Mouse (Mus musculus) heart, embryonic 16.5 days (tissue): ENCODE data around the gene Prkcz. TPM values are rescaled to one million over a fixed set of nuclear protein-coding genes. Genes with fewer than 3 reads are reported as not detected.
A peak's percentile ranks its signal among the peaks of the same experiment; 100 is the strongest.

ENCODE experiments used
- ATAC-seq: fragments of 200-750 bp; cut with Nextera tagmentation; replicated peaks from 2 replicates; pipeline ENCODE4 v1.8.0; 2017; ENCODE audit warnings: moderate number of reproducible peaks; ENCODE audit not compliant: insufficient read depth, low FRiP score; ENCODE audit errors: extremely low read depth
- H3K27ac ChIP-seq: fragments of 300-500 bp; sonication (generic); 2 replicates; pipeline ENCODE4 v1.5.1; 2014; ENCODE audit warnings: mild to moderate bottlenecking, low read length, control low read depth, moderate library complexity
- H3K27me3 ChIP-seq: fragments of 300-500 bp; sonication (generic); 2 replicates; pipeline ENCODE4 v1.6.1; 2014; ENCODE audit warnings: low read length, mixed read lengths; ENCODE audit not compliant: control insufficient read depth, insufficient read depth
- H3K36me3 ChIP-seq: fragments of 300-500 bp; sonication (generic); 2 replicates; pipeline ENCODE4 v1.6.1; 2014; ENCODE audit not compliant: control insufficient read depth, insufficient read depth
- H3K4me1 ChIP-seq: fragments of 300-500 bp; sonication (generic); 2 replicates; pipeline ENCODE4 v1.6.1; 2014; ENCODE audit warnings: low read length, mixed read lengths; ENCODE audit not compliant: control insufficient read depth, insufficient read depth
- H3K4me2 ChIP-seq: fragments of 300-500 bp; sonication (generic); 2 replicates; pipeline ENCODE4 v1.6.1; 2014; ENCODE audit warnings: low read depth, mild to moderate bottlenecking, control low read depth, low read length
- H3K4me3 ChIP-seq: fragments of 300-500 bp; sonication (generic); 2 replicates; pipeline ENCODE4 v1.5.1; 2014; ENCODE audit warnings: mild to moderate bottlenecking, control low read depth, low read length
- H3K9ac ChIP-seq: fragments of 300-500 bp; sonication (generic); 2 replicates; pipeline ENCODE4 v1.6.1; 2014; ENCODE audit warnings: low read length, control low read depth
- H3K9me3 ChIP-seq: fragments of 300-500 bp; sonication (generic); replicated peaks from 2 replicates; pipeline ENCODE4 v1.6.1; 2016; ENCODE audit warnings: low read length; ENCODE audit not compliant: control insufficient read depth
- WGBS: fragments of 180-500 bp; shearing (Covaris S2); extraction: QIAGEN DNeasy Blood & Tissue Kit; methylation state at CpG from one replicate; pipeline ENCODE4 v1.1.7; 2014; 5-methylcytosine and 5-hydroxymethylcytosine counted together
- polyA plus RNA-seq: library from polyadenylated mRNA; unstranded; fragments of >200 nt; fragmentation: Nextera tagmentation; extraction: Ambion mirVana; gene quantifications from 2 replicates; pipeline ENCODE4 v1.2.1, GENCODE M21; 2015

Prkcz gene
- polyA plus RNA-seq, 1 experiment from 2014 or later: 6.1 TPM

GRCm38 (mm10) chr4:155325773-155326172, 35.4 kb downstream of the Prkcz start:
- no peak for ATAC-seq
- H3K4me2 ChIP-seq: no peak overlapping the region
- no peak overlapping the region for H3K4me3 ChIP-seq
- no peaks in the 10 kb centered on the region for H3K36me3 ChIP-seq
- WGBS: 39% methylated on average over 5 of the region's 5 CpGs
- no peaks in the 10 kb centered on the region for H3K27me3 ChIP-seq
- no peak overlapping the region for H3K27ac ChIP-seq
- H3K4me1 ChIP-seq: no peaks in the 10 kb centered on the region
- no peaks in the 10 kb centered on the region for H3K9me3 ChIP-seq
- H3K9ac ChIP-seq: no peak overlapping the region

- Histone ChIP-seq H3K4me3 (no peak overlapping the region), H3K36me3 (no peaks in the 10 kb centered on the region), H3K9ac (no peak overlapping the region), H3K4me1 (no peaks in the 10 kb centered on the region), H3K27ac (no peak overlapping the region), H3K27me3 (no peaks in the 10 kb centered on the region), H3K9me3 (no peaks in the 10 kb centered on the region), H3K4me2 (no peak overlapping the region)
- ATAC-seq: no peak
- 61% methylated on average over 8 of the region's 8 CpGs for WGBS
These were observed 36.6 kb downstream of the Prkcz start for GRCm38 (mm10) chr4:155324511-155324910.

GRCm38 (mm10) chr4:155323081-155323795, 37.9 kb downstream of the Prkcz start:
- Histone ChIP-seq H3K4me3 (no peak overlapping the region), H3K9ac (no peak overlapping the region), H3K27ac (no peak overlapping the region), H3K36me3 (no peaks in the 10 kb centered on the region), H3K27me3 (no peaks in the 10 kb centered on the region), H3K9me3 (no peaks in the 10 kb centered on the region), H3K4me2 (no peak overlapping the region), H3K4me1 (no peaks in the 10 kb centered on the region)
- ATAC-seq: no peak
- WGBS: 75% methylated on average over 3 of the region's 3 CpGs

DNA sequence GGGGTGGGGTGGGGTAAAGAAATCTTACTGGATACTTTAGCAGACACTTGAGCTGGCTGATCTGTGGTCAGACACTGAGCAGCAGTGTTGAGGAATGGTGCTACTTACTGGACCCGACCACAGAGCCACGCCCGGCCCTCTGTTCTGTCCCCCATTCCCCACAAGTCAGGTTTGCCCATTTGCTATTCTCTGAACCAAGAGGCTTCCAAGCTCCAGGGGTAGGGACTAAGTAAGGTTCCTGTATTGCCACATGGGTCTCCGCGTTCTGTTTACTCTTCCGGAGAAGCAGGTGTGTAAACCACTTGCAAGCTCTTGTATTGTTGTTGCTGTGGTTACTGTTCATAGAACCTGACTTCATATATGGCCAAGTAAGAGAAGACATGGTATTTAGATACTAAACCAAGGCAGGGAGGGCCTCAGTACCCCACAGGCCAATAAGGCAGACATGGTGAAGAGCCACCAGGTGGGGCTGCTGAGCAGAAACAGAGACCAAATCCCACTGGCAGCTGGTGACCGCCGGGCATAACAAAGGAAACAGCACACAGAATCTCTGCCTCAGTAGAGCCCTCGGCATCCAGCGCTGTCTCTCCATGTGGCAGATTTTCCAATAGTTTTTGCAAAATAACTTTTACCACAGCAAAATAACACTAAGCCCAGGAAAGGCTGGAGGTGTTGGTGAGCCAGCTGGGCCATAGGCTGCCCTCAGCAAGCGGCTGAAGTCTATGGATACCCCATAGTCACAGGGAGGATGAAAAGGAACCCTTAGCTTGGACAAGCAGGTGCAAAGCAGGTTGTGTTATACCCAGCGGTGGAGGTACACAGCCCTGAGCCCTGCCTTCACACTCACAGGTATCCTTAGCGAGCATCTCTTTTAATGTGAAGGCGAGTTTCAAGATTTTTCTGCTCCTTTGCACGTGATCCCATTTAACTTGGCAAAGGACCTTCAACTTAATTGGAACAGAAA, 40.6 kb downstream of the Prkcz start:
- WGBS: 53% methylated on average over 15 of the region's 15 CpGs
- H3K9ac ChIP-seq: no peak overlapping the region
- no peak overlapping the region for H3K4me3 ChIP-seq
- ATAC-seq: no peak
- no peaks in the 10 kb centered on the region for H3K4me1 ChIP-seq
- H3K27ac ChIP-seq: no peak overlapping the region
- no peaks in the 10 kb centered on the region; the same call in 1 of the 2 replicates for H3K27me3 ChIP-seq
- no peaks in the 10 kb centered on the region for H3K36me3 ChIP-seq
- H3K4me2 ChIP-seq: no peak overlapping the region
- no peaks in the 10 kb centered on the region for H3K9me3 ChIP-seq

- ATAC-seq: no peak
- no peak overlapping the region for H3K4me3 ChIP-seq
- no peak overlapping the region for H3K27ac ChIP-seq
- H3K9ac ChIP-seq: no peak overlapping the region
- no peaks in the 10 kb centered on the region for H3K4me1 ChIP-seq
- H3K9me3 ChIP-seq: no peaks in the 10 kb centered on the region
- no peak overlapping the region for H3K4me2 ChIP-seq
- WGBS: 24% methylated on average over 2 of the region's 2 CpGs
- H3K27me3 ChIP-seq: no peaks in the 10 kb centered on the region; the same call in 1 of the 2 replicates
- no peaks in the 10 kb centered on the region for H3K36me3 ChIP-seq
These were observed 42.9 kb downstream of the Prkcz start for GRCm38 (mm10) chr4:155318266-155318665.

GRCm38 (mm10) chr4:155315031-155315430, 46.1 kb downstream of the Prkcz start:
- Histone ChIP-seq H3K4me1 (no peaks in the 10 kb centered on the region), H3K27me3 (no peaks in the 10 kb centered on the region; the same call in 1 of the 2 replicates), H3K9ac (no peak overlapping the region), H3K36me3 (no peaks in the 10 kb centered on the region), H3K9me3 (no peaks in the 10 kb centered on the region), H3K27ac (no peak overlapping the region), H3K4me3 (no peak overlapping the region), H3K4me2 (no peak overlapping the region)
- ATAC-seq: no peak
- 79% methylated on average over 3 of the region's 3 CpGs for WGBS

- Histone ChIP-seq H3K9me3 (no peaks in the 10 kb centered on the region), H3K27ac (no peak overlapping the region), H3K4me1 (peaks cover 5% of the 10 kb centered on the region), H3K9ac (no peak overlapping the region), H3K27me3 (no peaks in the 10 kb centered on the region; the same call in 1 of the 2 replicates), H3K4me3 (no peak overlapping the region), H3K4me2 (no peak overlapping the region), H3K36me3 (no peaks in the 10 kb centered on the region)
- WGBS: 81% methylated on average over 12 of the region's 12 CpGs
- no peak for ATAC-seq
These were observed 52.5 kb downstream of the Prkcz start for GRCm38 (mm10) chr4:155308679-155309078.

GRCm38 (mm10) chr4:155308068-155308467, 53.1 kb downstream of the Prkcz start:
- Histone ChIP-seq H3K9ac (peak overlapping the region; percentile 44), H3K27me3 (no peaks in the 10 kb centered on the region; the same call in 1 of the 2 replicates), H3K27ac (no peak overlapping the region)

DNA sequence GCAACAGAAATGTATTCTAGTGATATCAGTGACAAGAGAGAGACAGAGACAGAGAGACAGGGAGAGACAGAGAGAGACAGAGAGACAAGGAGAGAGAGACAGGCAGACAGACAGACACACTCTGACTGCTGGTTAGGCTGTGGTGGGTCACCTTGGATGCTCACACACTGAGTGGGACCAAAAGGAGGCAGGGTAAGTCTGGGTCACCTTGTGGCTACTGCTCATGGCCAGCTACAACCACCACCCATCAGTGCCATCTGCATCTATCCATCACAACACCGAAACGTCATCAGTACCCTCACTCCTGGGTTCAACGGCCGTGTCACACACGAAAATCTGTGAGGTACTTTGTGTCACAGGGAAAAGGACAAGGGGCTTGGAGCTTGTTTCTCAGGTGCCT, 53.6 kb downstream of the Prkcz start:
- Histone ChIP-seq H3K4me2 (peak overlapping the region; percentile 53), H3K4me1 (peaks cover 5% of the 10 kb centered on the region), H3K4me3 (no peak overlapping the region; the same call in 1 of the 2 replicates), H3K36me3 (no peaks in the 10 kb centered on the region), H3K9me3 (no peaks in the 10 kb centered on the region), H3K27me3 (no peaks in the 10 kb centered on the region; the same call in 1 of the 2 replicates), H3K9ac (peak overlapping the region; percentile 44), H3K27ac (no peak overlapping the region)
- 77% methylated on average over 5 of the region's 5 CpGs for WGBS
- 0 out of 2 replicates have a peak, but pooled peaks have one; percentile 10 for ATAC-seq

More at GRCm38 (mm10) chr4:155308068-155308467, 53.1 kb downstream of the Prkcz start:
- Histone ChIP-seq H3K4me1 (peaks cover 5% of the 10 kb centered on the region), H3K4me2 (peak overlapping the region; percentile 53), H3K36me3 (no peaks in the 10 kb centered on the region), H3K4me3 (peak overlapping the region; percentile 17; the same call in 1 of the 2 replicates), H3K9me3 (no peaks in the 10 kb centered on the region)
- 2% methylated on average over 11 of the region's 11 CpGs for WGBS
- peak; percentile 83 for ATAC-seq
